Mouse (Mus musculus): ENCODE data around the gene Mical3. TPM values are rescaled to one million over a fixed set of nuclear protein-coding genes. Genes with fewer than 3 reads are reported as not detected.
"Not testable (repeated sequence)": the region's sequence is repeated elsewhere in the genome, so short reads cannot be mapped to it uniquely, and the experiment has no call there.

Gene Mical3
- total and polyA plus RNA-seq, 2 experiments: 5.8 to 7.9 TPM

DNA sequence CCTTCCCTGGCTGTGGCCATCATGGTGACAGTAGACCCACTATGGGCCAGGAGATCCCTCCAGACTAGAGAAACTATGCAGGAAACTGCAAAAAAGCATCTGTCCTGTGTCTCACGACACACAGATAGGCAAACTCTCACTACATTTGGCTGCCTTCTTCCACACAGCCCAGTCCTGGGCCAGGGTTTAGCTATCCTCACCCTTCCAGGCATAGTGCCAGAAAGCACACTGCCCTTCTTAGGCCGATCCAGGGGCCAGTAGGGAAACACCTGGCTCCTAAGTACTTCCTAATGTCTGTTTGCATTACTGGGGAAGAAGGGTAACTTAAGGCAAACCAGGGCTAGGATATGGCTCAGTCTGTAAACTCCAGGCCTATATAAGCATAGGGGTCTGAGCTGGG lies 217.9 kb downstream of the Mical3 start:
- Histone ChIP-seq H3K79me2 (ENCODE audit: control insufficient read depth, insufficient read depth, low read length) (peaks cover 5% of the 10 kb centered on the region; the same call in 1 of the 2 replicates), H3K27ac (replicated peaks; ENCODE audit: insufficient read depth, low read depth, low read length) (no peak overlapping the region), H3K4me1 (ENCODE audit: control insufficient read depth, insufficient read depth, low read length) (peaks cover 8% of the 10 kb centered on the region), H3K27me3 (ENCODE audit: control insufficient read depth, insufficient read depth, low read length) (no peaks in the 10 kb centered on the region), H3K9ac (ENCODE audit: low read depth, low read length) (no peak overlapping the region), H3K4me3 (ENCODE audit: insufficient read depth, low read depth, low read length) (no peak overlapping the region), H3K36me3 (ENCODE audit: control insufficient read depth, insufficient read depth, low read length) (no peaks in the 10 kb centered on the region)
- 9% methylated on average over 2 of the region's 2 CpGs for WGBS
- TF ChIP-seq POLR2A (IDR thresholded peaks at IDR 0.05; ENCODE audit: extremely low read depth, insufficient read depth, low read length): no peak
- TF ChIP-seq CTCF (IDR thresholded peaks at IDR 0.05; ENCODE audit: low read depth, low read length): no peak
- peak; percentile 68 for DNase-seq (ENCODE audit: extremely low read depth, low read depth, low spot score)

DNA sequence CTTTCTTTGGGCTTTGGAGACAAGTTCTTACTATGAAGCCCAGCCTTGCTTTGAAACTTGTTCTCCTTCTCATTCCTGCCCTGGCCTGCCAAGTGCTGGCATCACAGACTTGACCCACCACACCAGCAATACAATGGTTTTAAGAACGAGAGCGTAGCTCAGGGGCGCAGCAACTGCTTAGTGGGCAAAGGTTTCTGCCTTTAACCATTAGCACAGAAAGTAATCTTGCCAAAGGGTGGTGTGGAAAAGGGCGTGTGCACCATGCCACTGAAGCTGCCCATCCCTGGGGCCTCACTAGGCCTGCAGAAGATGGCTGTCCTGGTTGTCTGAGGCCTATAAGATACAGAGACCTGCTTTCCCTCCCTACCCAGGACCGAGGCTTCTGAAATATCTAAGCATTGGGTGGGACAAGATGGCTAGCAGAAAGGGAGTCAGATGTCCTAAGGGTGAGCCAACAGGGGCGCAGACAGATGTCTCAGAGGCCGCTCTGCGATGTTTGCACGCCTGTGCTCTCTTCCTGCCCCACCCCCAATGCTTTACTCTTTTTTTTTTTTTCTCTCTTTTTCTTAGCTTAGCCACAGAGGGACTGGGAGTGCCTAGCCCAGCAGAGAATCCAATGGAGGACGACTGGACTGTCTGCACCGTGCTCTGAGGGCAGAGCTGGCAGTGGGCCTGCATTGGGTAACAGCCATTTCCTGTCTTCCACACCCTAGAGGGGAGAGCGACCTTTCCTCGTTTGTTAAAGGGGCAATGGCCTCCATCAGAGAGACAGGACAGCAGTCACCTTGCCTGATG lies 219.4 kb downstream of the Mical3 start:
- DNase-seq (ENCODE audit: extremely low read depth, low read depth, low spot score): peak; percentile 40
- 52% methylated on average over 13 of the region's 13 CpGs for WGBS
- Histone ChIP-seq H3K79me2 (ENCODE audit: control insufficient read depth, insufficient read depth, low read length) (peaks cover 5% of the 10 kb centered on the region; the same call in 1 of the 2 replicates), H3K27ac (replicated peaks; ENCODE audit: insufficient read depth, low read depth, low read length) (no peak overlapping the region), H3K9ac (ENCODE audit: low read depth, low read length) (no peak overlapping the region), H3K4me1 (ENCODE audit: control insufficient read depth, insufficient read depth, low read length) (peaks cover 6% of the 10 kb centered on the region; the same call in 1 of the 2 replicates), H3K36me3 (ENCODE audit: control insufficient read depth, insufficient read depth, low read length) (no peaks in the 10 kb centered on the region), H3K27me3 (ENCODE audit: control insufficient read depth, insufficient read depth, low read length) (no peaks in the 10 kb centered on the region), H3K4me3 (ENCODE audit: insufficient read depth, low read depth, low read length) (no peak overlapping the region)
- TF ChIP-seq CTCF (IDR thresholded peaks at IDR 0.05; ENCODE audit: low read depth, low read length) (no peak), POLR2A (IDR thresholded peaks at IDR 0.05; ENCODE audit: extremely low read depth, insufficient read depth, low read length) (no peak)

DNA sequence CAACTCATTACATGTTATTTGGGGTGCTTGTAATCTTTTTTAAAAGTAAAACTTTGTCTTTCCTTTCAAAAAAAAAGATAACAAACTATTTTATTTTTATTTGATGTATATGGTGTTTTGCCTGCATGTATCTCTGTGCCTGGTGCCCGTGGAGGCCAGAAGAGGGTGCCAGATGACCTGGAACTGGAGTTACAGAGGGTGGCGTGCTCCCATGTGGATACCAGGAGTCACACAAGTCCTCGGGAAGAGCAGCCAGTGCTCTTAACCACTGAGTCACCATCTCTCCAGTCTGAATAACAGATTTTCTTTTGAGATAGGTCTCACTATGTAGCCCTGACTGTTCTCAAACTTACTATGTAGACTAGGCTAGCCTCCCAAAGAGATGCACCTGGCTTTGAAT lies 221.3 kb downstream of the Mical3 start:
- Histone ChIP-seq H3K4me3 (ENCODE audit: insufficient read depth, low read depth, low read length) (no peak overlapping the region), H3K79me2 (ENCODE audit: control insufficient read depth, insufficient read depth, low read length) (peaks cover 5% of the 10 kb centered on the region; the same call in 1 of the 2 replicates), H3K36me3 (ENCODE audit: control insufficient read depth, insufficient read depth, low read length) (no peaks in the 10 kb centered on the region), H3K9ac (ENCODE audit: low read depth, low read length) (no peak overlapping the region), H3K27me3 (ENCODE audit: control insufficient read depth, insufficient read depth, low read length) (no peaks in the 10 kb centered on the region), H3K27ac (replicated peaks; ENCODE audit: insufficient read depth, low read depth, low read length) (no peak overlapping the region), H3K4me1 (ENCODE audit: control insufficient read depth, insufficient read depth, low read length) (peaks cover 7% of the 10 kb centered on the region)
- TF ChIP-seq CTCF (IDR thresholded peaks at IDR 0.05; ENCODE audit: low read depth, low read length): peak; percentile 34; the same call in 1 of the 2 replicates
- TF ChIP-seq POLR2A (IDR thresholded peaks at IDR 0.05; ENCODE audit: extremely low read depth, insufficient read depth, low read length): no peak
- WGBS: 88% methylated on average over 3 of the region's 3 CpGs
- no peak for DNase-seq (ENCODE audit: extremely low read depth, low read depth, low spot score)

DNA sequence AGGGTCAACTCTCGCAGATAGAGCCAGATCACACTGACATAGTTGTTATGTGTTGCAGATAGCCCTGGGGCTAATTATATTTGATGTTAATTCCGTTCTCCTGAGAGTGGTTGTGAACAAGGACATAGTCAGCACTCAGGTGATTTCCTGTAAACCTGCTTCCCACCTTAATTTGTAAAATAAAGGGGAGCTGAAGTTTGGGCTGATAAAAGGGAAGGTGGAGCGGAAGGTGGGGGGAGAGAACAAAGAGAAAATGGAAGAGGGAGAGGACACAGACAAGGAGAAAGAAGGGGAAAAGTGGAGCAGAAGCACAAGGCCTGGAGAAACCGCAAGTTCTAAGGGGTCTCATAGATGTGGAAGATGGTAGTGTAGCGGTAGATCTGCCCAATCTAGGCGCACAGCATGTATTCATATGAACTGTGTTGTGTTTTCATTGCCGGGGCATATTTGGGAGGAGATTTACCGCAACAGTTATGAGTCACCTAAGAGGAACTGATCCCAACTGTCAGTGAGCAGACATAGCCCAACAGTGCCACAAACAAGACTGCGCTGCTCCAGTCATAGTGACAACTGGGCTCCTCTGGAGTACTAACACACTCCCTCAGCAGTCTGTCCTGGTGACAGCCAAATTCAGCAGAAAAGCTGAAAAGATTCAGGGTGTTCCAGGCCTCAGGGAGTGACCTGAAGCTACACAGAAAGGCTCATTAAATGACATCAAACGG lies 222.8 kb downstream of the Mical3 start:
- H3K27ac ChIP-seq (replicated peaks; ENCODE audit: insufficient read depth, low read depth, low read length): not testable (repeated sequence)

DNA sequence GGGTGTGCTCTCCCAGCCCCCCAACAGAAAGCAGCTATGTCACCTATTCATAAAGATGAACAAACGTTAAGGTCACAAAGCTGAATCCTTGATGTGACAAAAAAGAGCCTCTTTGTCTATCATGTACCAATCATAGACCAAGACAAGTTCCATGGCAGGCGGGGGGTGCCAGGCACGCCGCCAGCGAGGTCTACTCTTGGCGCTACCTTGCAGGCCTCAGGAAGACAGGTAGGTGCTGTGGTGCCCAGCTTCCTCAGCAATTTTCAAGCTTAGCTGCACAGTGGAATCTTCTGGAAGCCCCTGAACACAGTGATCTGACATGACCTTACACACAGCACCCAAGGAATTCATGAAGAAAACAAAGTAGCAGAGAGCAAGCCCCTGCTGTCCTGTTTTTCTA lies 224.3 kb downstream of the Mical3 start:
- TF ChIP-seq POLR2A (IDR thresholded peaks at IDR 0.05; ENCODE audit: extremely low read depth, insufficient read depth, low read length) (no peak), CTCF (IDR thresholded peaks at IDR 0.05; ENCODE audit: low read depth, low read length) (no peak)

More for the DNA sequence above, 222.8 kb downstream of the Mical3 start:
- DNase-seq (ENCODE audit: extremely low read depth, low read depth, low spot score); H3K4me3 ChIP-seq (ENCODE audit: insufficient read depth, low read depth, low read length); H3K9ac ChIP-seq (ENCODE audit: low read depth, low read length); H3K79me2 ChIP-seq (ENCODE audit: control insufficient read depth, insufficient read depth, low read length); H3K27me3 ChIP-seq (ENCODE audit: control insufficient read depth, insufficient read depth, low read length); H3K4me1 ChIP-seq (ENCODE audit: control insufficient read depth, insufficient read depth, low read length); H3K36me3 ChIP-seq (ENCODE audit: control insufficient read depth, insufficient read depth, low read length): not testable (repeated sequence)
- WGBS: 93% methylated on average over 10 of the region's 10 CpGs

More for the DNA sequence above, 224.3 kb downstream of the Mical3 start:
- DNase-seq (ENCODE audit: extremely low read depth, low read depth, low spot score): no peak
- peaks cover 9% of the 10 kb centered on the region for H3K4me1 ChIP-seq (ENCODE audit: control insufficient read depth, insufficient read depth, low read length)
- H3K9ac ChIP-seq (ENCODE audit: low read depth, low read length): no peak overlapping the region
- no peak overlapping the region for H3K4me3 ChIP-seq (ENCODE audit: insufficient read depth, low read depth, low read length)
- H3K36me3 ChIP-seq (ENCODE audit: control insufficient read depth, insufficient read depth, low read length): no peaks in the 10 kb centered on the region
- H3K79me2 ChIP-seq (ENCODE audit: control insufficient read depth, insufficient read depth, low read length): peaks cover 5% of the 10 kb centered on the region; the same call in 1 of the 2 replicates
- H3K27me3 ChIP-seq (ENCODE audit: control insufficient read depth, insufficient read depth, low read length): no peaks in the 10 kb centered on the region
- 97% methylated on average over 6 of the region's 6 CpGs for WGBS
- H3K27ac ChIP-seq (replicated peaks; ENCODE audit: insufficient read depth, low read depth, low read length): no peak overlapping the region

All from liver, adult 2 months (tissue).